Mouse (Mus musculus) embryo, embryonic 10.5 days (tissue): ENCODE measurements around the gene Vps51.

Source experiments
- DNase-seq: peaks from one replicate; pipeline ENCODE4 v3.0.0-alpha.2; 2015; ENCODE audit warnings: low spot score

Vps51 gene

DNA sequence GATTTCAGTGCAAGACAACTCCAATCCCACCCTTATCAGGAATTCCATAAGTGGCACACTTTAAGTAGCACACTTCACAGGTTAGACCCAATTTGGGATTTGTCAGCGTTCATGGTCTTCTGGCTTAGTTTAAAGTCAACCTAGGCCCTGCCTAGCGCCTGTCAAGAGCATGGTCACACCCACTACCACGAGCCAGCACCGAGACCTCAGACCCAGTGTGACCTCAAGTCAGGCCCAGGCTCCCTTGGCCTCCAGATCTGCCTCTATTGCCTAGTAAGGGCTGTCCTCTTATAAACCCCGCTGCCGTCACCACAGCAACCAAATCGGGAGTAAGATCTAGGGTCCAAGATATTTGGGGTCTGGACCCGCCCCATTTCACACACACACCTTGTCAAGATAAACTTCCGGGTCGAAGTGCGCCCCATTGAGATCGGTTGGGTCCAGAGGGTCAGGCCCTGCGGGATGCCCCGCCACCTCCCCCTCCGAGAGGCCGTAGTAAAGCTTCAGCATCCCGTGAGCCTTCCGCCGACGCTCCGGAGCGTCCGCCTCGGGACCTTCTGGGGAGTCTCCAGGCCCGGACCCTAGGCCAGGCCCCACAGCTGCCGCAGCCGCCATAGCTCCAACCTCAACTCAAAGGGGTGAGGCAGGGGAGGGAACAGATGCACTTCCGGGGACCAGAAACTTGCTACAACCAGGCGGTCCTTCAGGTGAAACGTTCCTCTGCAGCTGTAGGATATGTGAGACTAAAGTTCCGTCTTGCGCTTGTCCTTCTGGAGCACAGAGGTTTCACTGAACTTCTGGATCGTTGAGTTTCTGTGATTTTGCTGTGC lies at the start of gene Vps51:
TSS of gene Vps51 (minus strand) at position 668 of the 830 bp plus-strand sequence.
- DNase-seq = peak; percentile 97

DNA sequence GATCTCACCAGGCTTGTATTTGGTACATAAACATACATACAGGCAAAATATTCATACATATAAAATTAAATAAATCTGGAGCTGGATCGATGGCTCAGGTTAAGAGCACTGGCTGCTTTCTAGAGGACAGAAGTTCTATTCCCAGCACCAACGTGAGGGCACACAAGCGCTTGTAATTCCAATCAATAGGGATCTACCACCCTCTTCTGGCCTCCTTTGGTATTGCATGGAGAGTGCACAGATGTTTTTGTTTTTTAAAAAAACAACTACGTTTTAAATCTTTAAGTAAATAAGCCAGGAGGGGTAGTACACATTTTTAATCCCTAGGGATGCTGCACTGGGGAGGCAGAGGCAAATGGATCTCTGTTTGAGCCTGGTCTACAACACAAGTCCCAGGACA lies 49.3 kb upstream of the Vps51 start:
- peak; percentile 84 for DNase-seq

DNA sequence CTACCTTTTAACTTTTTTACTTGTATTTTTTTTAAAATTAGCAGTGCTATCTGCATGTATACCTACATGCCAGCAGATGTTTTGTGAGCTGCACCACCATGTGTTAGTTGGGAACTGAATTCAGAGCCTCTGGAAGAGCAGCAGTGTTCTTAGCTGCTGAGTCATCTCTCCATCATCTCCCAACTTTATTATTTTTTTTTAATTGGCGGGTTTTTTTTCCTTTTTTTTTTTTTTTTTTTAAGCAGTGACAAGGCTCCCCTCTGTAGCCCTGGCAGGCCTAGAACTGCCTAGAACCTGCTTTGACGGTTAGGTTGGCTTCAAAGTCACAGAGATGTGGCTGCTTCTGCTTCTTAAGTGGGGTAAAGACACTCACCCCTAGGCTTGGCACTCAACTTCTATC lies 47.9 kb upstream of the Vps51 start:
- DNase-seq = no peak

DNA sequence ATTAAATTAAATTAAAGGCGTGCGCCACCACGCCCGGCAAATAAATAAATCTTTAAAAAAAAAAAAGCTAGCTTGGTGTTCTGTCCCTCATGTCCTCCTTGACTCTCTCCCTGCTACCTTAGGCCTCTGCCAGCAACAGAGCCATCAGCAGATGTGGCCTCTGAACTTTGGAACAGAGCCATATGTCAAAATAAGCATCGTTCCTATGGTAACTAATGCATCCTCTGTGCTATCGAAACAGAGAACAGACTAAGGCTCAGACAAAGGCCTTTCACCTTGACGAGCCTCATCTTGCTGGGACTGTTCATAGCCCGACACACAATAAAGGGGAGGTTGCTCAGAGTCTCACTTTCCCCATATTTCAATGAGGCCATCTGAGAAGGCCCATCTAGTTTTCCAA lies 46.3 kb upstream of the Vps51 start:
- peak; percentile 74 for DNase-seq

DNA sequence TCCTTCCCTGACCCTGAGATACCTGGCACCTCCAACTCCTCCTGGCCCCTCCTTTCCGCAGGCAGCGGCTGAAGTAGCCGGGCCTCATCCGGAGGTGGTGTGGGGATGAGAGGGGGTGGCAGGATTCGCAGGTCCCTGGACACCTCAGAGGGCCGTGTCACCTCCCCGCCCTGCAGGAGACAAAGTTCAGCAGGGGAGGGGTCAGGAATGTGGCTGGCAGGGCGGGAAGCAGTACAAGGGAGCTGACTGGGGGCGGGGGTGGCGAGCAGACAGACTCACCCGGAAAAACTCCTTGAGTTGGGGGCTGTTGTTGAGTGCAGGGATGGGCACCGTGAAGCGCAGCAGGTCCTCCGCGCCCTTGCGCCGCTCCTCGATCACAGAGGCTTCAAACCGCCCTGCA lies 44.7 kb upstream of the Vps51 start:
- DNase-seq = no peak

DNA sequence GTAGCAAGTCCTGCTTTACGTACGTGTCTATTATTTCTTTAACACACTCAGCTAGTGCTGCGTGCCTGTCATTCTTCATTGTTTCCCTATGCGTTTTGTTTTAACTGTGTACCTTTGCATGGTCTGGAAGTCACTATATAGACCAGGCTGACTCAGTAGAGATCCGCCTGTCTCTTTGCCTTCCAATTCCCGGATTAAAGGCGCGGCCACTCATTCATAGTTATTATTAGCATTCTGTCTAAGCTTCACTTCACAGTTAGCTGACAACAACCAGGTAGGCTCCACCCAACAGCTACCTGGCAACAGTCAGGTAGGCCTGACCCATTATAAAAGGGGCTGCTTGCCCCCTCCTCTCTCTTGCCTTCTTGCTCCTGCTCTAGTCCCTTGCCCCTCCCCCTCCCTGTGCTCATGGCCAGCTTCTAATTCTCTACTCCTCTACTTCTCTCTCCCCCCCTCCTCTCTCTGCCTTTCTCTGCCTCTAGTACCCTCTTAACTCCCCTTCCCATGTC lies 41.7 kb upstream of the Vps51 start:
- no peak for DNase-seq

DNA sequence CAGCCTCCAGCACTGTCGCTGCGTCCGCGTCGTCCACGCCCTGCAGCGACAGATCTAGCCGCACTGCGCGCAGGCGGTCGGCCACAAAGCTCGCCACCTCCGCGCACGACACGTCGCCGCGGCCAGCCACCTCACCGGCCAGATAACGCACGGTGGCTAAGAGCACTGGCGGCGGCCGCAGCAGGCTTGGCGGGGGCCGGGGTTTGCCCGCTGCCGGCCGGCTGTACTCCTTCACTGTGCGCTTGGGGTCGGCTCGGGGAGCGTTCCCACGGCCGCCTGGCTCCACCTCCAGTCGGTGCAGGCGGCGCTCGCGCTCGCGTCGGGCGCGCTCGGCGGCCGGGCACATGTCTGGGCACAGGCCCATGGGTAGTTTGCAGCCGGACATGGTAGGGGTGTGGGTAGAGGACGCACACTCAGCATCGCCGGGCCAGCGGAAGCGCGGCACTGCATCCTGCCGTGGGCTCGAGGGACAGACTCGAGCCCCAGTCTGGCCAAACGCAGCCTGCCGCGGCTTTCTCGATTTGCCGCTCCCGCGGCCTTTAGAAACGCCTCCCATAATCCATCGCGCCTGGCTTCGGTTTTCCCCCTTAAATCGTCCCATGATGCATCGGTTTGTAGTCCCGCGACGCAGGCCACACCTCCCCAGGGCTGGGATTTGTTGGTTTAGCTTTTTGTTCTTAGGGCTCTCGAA lies 41.1 kb upstream of the Vps51 start, which contains the start of gene Sac3d1:
TSS of gene Sac3d1 (minus strand) at position 665 of the 691 bp plus-strand sequence.
- DNase-seq = peak; percentile 98

DNA sequence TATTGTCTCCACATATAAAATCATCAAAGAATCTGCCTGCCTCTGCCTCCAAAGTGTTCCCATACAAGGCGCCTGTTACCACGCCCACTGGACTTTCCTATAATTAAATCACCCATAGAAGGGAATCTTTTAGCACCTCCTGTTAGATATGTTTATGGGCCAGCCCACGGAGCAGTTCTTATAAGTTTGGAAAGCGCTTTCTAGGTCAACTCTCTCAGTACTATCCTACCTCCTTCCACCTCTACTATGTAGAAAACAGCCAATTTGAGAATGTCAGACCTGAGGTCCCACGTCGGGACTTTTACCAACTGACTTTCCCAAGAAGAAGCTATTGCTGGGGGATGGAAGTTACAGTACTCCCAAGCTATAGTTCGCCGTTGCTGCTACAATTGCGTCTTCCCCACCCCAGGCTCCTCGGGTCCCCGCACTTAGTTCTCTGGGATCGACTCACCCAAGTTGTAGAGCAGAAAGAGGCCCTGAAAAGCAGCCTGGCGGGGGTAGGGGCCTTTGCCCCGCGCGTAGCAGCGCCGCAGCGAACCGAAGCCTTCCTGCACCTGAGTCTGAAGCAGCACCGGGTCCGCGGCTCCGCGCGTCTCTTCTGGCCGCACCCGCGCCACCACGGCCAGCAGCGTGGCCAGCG lies 40.4 kb upstream of the Vps51 start:
- peak; percentile 32 for DNase-seq

DNA sequence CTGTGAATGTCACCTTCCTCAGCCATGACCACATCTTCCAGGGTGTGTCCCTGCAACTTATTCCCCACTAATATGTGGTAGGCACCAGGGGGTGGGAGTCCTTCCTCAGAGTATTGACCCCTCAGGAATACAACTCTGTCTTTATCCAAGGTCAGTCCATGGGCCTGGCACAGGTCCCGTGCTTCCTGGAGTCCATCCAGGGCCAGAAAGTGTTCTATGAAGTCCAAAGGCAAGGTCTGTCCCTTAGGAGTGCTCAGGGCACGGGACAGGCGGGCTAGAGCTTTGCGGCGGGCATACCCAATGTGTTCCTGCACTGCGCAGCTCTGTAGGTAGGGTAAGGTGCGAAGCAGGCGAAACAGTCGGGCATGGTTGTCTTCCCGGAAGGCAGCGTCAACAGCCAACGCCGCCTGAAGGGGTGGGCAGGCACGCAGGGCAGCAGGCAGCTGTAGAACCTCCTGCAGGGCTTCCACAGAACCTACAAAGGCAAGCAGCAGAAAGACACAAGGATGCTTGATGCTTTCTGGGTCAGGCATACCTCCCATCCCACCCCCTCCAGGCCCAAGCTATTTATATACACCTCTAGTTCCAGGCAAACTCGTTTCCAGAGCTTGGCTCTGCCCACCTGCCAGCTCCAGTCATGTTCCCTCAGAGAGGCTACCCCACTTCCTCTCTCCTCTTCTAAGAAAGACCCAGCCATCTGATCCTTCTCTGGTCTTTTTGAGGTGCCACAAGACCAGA lies 39.3 kb upstream of the Vps51 start:
- DNase-seq = no peak

DNA sequence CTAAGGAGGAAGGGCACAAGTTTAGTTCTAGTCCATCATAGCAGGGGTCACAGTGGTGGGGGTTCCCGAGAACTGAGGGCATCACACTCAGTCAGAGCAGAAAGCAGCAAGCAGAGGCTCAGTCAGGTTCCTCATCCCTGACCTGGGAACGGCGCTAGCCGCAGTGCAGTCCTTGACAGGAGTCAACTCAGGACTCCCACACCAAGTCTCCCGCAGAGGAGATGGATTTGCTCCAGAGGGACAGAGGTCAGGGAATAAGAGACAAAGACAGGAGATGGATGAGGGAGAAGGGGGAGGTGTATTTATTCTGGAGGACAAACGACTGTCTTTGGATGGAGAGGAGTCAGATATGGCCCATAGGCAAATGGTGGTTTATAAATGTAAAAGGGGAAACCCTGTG lies 36.1 kb upstream of the Vps51 start:
- no peak for DNase-seq

DNA sequence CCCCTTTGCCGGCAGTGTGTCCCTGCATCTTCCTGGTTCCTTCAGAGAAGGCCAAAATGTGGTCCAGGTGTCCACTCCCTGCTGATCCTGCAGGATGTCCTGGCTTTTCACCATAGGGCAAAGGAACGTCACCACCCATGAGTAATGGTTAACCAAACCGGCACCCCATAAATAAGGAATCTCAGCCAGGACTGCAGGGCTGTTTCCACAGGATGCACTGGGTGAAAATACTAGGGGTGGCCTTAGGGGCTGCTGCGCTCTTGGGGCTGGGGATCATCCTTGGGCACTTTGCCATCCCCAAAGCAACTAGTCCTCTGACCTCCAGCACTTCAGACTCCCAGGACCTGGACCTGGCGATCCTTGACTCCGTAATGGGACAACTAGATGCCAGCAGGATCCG lies 28.6 kb upstream of the Vps51 start, which contains the start of gene Naaladl1:
TSS of gene Naaladl1 (plus strand) at position 197 of the 400 bp plus-strand sequence.
- DNase-seq = no peak

DNA sequence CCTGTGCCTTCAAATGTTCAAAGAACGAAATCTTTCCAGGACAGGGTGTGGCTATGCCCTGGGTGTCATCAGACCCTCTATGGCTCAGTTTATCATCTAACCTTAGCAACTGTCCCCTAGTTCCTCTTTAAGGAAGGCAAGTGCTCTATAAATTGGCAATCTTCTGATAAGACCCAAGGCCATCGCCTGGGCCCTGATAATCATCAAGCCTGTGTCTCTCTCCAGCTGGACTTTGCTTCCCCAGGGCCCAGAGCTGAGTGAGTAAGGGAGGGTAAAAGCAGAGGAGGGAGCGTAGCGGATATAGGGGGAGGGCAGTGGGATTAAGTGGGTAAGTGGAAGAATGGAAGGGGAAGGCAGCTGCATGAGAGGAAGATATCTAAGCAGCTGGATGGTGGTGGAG lies 27.4 kb upstream of the Vps51 start:
- DNase-seq = no peak

DNA sequence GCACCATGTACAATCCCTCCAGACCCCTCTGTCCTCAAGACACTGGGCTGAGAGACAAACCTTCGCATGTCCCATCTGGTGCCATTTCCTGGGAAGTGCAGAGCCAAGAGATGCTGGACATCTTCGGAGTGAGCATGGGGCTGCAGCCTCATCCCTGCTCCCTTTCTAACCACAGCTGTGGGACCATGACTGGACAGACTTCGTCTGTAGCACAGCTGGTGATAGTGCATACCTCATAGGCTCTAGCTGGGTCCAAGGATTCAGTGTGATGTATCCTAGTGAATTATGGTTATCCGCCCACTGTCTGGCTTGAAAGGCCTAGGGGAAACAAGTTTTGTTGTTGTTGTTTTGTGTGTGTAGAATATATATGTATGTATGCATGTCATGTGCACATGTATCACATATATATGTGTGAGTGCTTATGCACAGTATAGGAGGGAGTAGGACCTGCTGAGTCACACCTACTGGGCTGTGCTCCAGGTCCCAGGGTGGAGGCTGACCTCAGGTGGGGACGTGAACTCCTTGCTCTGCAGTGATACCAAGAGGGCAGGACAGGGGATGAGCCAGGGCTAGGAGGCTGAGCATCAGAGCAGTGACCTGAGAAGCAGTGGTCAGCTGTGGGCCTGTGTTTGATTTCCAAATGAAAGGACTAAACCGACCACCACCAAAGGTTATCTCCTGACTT lies 25.3 kb upstream of the Vps51 start:
- DNase-seq = no peak

DNA sequence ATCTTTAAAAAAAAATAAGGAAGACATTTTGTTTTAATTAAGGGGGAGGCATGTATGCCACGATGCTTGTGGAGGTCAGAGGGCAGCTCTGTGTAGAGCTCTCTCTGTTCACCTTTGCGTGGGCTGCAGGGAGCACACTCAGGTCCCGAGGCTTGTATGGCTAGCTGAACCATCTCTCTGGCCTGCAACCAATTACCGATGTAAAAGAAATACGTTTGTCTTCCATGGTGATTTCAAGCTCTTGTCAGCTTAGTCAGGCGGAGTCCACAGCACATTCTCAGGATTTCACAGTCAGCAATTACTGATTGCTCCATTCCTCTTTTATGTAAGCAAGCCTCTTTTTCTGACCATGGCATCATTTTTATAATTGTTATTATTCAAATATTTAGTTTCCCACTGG lies 24.2 kb upstream of the Vps51 start:
- peak; percentile 29 for DNase-seq

DNA sequence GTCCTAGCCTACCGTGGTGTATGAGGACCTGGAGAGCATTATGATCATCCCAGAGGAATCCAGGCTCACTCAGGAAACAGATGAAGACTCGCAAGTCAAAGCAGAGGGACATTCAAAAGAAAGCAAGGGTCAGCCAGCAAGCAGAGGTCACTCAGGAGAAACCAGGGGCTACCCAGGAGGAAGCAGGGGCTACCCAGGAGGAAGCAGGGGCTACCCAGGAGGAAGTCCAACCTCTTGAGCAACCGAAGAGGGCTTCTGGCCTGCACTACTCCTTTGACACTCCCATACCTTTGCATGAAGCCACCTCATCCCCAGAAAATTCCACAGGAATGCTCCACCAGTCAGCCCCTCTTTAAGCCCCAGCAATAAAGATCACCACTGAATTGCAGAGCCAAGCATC lies 20.8 kb upstream of the Vps51 start:
- no peak for DNase-seq

DNA sequence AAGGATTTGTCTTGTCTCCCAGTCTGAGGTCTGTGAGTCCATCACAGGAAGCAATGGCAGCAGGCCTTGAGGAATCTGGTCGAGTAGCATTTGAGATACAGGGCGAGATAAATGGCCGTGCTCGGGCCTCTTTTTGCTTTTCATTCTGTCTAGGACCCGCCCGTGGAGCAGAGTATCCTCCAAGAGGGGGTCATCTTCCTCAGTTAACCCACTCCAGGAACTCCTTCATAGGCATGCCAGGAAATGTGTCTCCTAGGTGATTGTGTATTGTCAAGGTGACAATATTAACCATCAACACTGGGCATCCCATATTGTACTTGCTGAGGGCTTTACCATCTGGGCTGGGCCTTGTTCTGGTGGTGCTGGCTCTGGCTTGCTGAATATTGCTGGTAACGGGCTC lies 17.1 kb upstream of the Vps51 start, which contains the start of gene AC131692.1:
TSS of gene AC131692.1 (plus strand) at position 301 of the 400 bp plus-strand sequence.
- no peak for DNase-seq

DNA sequence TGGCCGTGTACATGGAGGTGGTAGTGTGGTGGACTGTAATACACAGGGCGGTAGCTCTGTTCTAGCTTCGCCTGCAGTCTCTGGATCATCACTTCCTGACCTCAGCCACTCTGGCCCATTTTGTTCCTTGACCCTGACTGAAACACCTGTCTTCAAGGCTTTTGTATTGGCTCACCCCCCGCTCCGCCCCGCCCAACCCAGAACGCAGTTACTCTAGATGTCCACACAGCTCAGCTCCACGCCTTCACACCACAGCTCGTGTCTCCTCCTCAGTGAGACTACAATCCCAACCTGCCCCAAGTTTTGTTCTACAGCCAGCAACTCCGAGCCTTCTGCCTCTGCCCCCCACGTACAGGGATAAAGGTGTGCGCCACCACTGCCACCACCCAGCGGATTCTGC lies 11.8 kb upstream of the Vps51 start:
- no peak for DNase-seq

DNA sequence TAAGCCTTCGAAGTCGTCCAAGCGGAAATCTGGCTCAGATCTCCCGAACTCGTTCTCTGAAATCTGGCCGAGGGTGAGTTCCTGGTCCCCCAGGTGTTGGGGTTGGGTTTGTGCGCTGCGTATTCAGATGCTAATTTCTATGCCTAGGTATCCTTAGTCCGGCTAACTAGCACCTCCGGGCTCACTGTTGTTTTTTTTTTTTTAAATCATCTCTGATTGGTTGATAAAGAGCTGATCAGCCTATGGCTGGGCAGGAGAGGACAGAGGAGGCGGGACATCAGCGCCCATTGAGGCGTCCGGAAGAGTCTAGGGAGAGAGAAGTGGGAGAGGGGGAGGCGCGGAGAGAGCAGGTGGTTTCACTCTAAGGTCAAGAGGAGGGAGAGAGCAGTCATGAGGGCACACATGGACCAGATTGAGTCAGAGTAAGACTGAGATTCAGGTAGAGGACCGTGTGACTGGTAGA lies 8.4 kb upstream of the Vps51 start:
- DNase-seq = peak; percentile 87

DNA sequence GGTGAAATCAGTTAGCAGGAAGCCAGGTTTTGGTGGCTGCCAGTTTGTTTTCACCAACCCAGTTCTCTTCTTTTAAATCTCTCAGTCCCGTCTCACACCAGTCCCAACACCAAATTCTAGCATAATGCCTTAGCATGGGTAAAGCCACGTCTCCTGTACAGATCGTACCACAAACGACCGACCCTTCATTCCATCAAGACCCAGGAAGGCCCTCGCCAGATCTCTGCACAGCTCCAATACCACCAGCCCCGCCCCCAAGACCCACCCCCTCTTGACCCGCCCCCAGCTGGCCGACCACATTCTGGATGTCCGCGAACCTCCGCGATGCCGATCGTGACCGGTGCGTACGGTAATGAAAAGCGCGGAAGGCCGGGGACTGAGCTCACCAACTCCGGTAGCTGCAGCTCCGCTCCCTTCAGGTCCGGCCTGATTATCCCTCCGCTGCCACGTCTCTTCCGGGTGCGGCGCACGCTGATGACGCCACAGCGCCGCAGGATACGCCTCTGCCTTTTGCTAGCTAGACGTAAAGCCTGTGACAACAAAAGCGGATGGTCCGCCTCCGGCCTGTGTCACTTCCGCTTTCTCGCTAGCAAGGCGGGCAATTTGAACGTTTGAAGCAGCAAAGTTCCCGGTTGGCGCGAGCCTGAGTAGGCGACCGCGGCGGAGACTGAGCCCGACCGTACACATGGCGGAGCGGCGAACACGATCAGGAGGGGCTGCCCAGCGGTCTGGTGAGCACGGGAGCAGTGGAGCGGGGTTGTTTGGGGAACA lies 7.6 kb upstream of the Vps51 start, which contains the start of the genes Zfpl1 and Cdca5:
TSS of gene Zfpl1 (minus strand) at position 479 of the 771 bp plus-strand sequence.
TSS of gene Cdca5 (plus strand) at position 506 of the 771 bp plus-strand sequence.
- peak; percentile 99 for DNase-seq

DNA sequence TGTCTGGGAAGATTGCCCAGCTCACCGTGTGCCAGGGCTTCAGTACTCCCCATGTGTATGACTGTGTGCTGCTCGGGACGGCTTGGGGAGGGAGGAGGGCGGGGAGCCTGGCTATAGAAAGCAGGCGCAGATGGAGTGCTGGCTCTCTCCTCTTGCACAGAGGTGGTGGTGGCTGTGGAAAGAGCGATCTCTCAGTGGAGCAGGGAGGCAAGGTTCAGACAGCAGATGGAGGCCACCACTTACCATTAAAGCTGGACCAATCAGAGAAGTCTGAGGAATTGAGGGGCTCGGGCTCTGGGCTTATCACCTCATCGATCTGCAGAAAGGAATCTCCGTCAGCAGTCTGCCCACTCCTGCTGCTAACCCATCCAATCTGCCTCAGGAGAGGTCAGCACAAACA lies 5.1 kb upstream of the Vps51 start, which contains the start of gene Gm28374:
TSS of gene Gm28374 (minus strand) at position 101 of the 400 bp plus-strand sequence.
- no peak for DNase-seq
